8 mouse cellular contexts compared by ENCODE assay signal in the genomic region with DNA sequence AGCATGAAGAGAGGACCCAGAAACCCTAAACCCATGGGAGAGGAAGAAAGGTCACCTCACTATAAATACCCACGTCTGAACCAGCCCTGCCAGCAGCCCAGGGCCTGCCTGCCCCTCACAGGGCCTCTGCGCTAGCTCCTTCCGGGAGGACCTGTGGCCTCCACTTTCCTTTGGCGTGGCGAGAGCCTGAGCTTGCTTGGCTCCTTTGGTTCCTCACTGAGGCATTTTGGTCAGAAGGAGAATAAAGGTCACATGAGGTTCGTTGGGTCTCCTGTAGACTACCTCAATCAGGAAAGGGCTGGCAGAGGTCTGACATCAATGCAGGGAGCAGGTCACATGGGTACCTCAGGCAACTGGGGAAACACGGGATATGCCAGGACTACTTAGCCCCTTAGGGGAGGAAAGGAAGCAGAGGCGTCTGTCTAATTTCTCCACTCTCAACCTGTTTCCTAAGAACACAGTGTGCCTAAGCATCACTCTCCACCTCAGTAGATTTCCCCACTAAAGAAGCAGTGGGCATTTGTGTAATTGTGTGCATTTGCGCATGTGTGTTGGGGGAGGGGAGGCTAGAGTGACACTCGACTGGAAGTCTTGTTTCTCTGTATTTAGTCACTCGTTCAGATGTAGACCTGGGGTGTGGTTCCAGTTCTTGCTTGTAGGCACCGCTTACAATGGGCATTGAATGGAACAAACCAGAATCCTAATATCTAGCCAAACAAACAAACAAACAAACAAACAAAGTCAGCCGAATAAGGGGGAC. TPM values are rescaled to one million over a fixed set of nuclear protein-coding genes. Genes with fewer than 3 reads are reported as not detected.
DNase-seq lines count a peak whose midpoint lies in the region; ATAC-seq and TF ChIP-seq lines count a peak whose summit lies in the region.

No protein-coding gene starts in this region.

- H3K4me1 ChIP-seq in midbrain, embryonic 10.5 days, result peaks cover 15% of the 10 kb centered on the region
- H3K4me1 ChIP-seq in midbrain, embryonic 16.5 days (ENCODE audit: control insufficient read depth, insufficient read depth, low read length), result no peaks in the 10 kb centered on the region
- H3K4me1 ChIP-seq in embryonic facial prominence, embryonic 14.5 days (ENCODE audit: control insufficient read depth, insufficient read depth, low read length), result peaks cover 19% of the 10 kb centered on the region
- peaks cover 57% of the 10 kb centered on the region for H3K4me1 ChIP-seq in heart, postnatal 0 days (ENCODE audit: control insufficient read depth, insufficient read depth)

- no peaks in the 10 kb centered on the region for H3K36me3 ChIP-seq in midbrain, embryonic 10.5 days
- no peaks in the 10 kb centered on the region for H3K36me3 ChIP-seq in midbrain, embryonic 16.5 days (ENCODE audit: control insufficient read depth, insufficient read depth, low read length)
- no peaks in the 10 kb centered on the region for H3K36me3 ChIP-seq in embryonic facial prominence, embryonic 14.5 days (ENCODE audit: control insufficient read depth, insufficient read depth, low read length)
- peaks cover 27% of the 10 kb centered on the region for H3K36me3 ChIP-seq in heart, postnatal 0 days (replicated peaks; ENCODE audit: control insufficient read depth, insufficient read depth, low read length)

- 76% methylated on average over 13 of the region's 13 CpGs for WGBS in midbrain, embryonic 10.5 days
- WGBS in midbrain, embryonic 16.5 days, result 77% methylated on average over 13 of the region's 13 CpGs
- 48% methylated on average over 13 of the region's 13 CpGs for WGBS in embryonic facial prominence, embryonic 14.5 days
- WGBS in heart, postnatal 0 days, result 29% methylated on average over 13 of the region's 13 CpGs

- H3K9ac ChIP-seq in midbrain, embryonic 16.5 days (ENCODE audit: low read depth, low read length), result no peak overlapping the region
- peak overlapping the region; percentile 19; the same call in 1 of the 2 replicates for H3K9ac ChIP-seq in embryonic facial prominence, embryonic 14.5 days (ENCODE audit: low read depth, low read length)
- peak overlapping the region; percentile 38 for H3K9ac ChIP-seq in heart, postnatal 0 days (replicated peaks; ENCODE audit: low read depth, low read length)

- no peak overlapping the region for H3K4me2 ChIP-seq in midbrain, embryonic 16.5 days (ENCODE audit: low read length)
- H3K4me2 ChIP-seq in embryonic facial prominence, embryonic 14.5 days (ENCODE audit: low read depth, low read length), result no peak overlapping the region
- peak overlapping the region; percentile 45 for H3K4me2 ChIP-seq in heart, postnatal 0 days (ENCODE audit: low read depth, low read length)

- ATAC-seq in midbrain, embryonic 16.5 days, result no peak
- no peak for ATAC-seq in embryonic facial prominence, embryonic 14.5 days (ENCODE audit: low read depth)
- ATAC-seq in heart, postnatal 0 days (ENCODE audit: insufficient read depth, low read depth), result peak; percentile 58; the same call in 1 of the 2 replicates

- peak; percentile 42; the same call in 1 of the 2 replicates for TF ChIP-seq EP300 in heart, postnatal 0 days (IDR thresholded peaks at IDR 0.05; ENCODE audit: low read depth)

- no peak for TF ChIP-seq CTCF in heart, postnatal 0 days (IDR thresholded peaks at IDR 0.05; ENCODE audit: low read depth)

- DNase-seq in midbrain, embryonic 10.5 days (ENCODE audit: low spot score), result no peak
- DNase-seq in embryonic facial prominence, embryonic 14.5 days (ENCODE audit: low spot score), result no peak
- DNase-seq in heart, postnatal 0 days (ENCODE audit: low spot score), result peak; percentile 52
- peak; percentile 76 for DNase-seq in skeletal muscle tissue, adult 2 months (ENCODE audit: low read depth, low spot score)
- DNase-seq in testis, postnatal 10 days (ENCODE audit: low spot score), result no peak
- no peak for DNase-seq in MN1 (ENCODE audit: low spot score)
- DNase-seq in layer of hippocampus, adult 9-10 months (ENCODE audit: low spot score), result no peak

- 0 out of 2 replicates have a peak overlapping the region, but pooled peaks have one; percentile 7 for H3K27ac ChIP-seq in midbrain, embryonic 10.5 days (replicated peaks)
- H3K27ac ChIP-seq in midbrain, embryonic 16.5 days (ENCODE audit: low read length), result no peak overlapping the region
- no peak overlapping the region for H3K27ac ChIP-seq in embryonic facial prominence, embryonic 14.5 days (replicated peaks; ENCODE audit: low read depth, low read length)
- peak overlapping the region; percentile 86 for H3K27ac ChIP-seq in heart, postnatal 0 days (ENCODE audit: low read depth)

- no peaks in the 10 kb centered on the region for H3K27me3 ChIP-seq in midbrain, embryonic 10.5 days (ENCODE audit: low read depth, poor library complexity, severe bottlenecking)
- no peaks in the 10 kb centered on the region for H3K27me3 ChIP-seq in midbrain, embryonic 16.5 days (ENCODE audit: control insufficient read depth, insufficient read depth, low read depth, low read length)
- H3K27me3 ChIP-seq in embryonic facial prominence, embryonic 14.5 days (replicated peaks; ENCODE audit: control insufficient read depth, insufficient read depth, low read length), result no peaks in the 10 kb centered on the region
- H3K27me3 ChIP-seq in heart, postnatal 0 days (ENCODE audit: control insufficient read depth, insufficient read depth, low read length), result no peaks in the 10 kb centered on the region

- H3K9me3 ChIP-seq in midbrain, embryonic 10.5 days (replicated peaks), result no peaks in the 10 kb centered on the region
- H3K9me3 ChIP-seq in midbrain, embryonic 16.5 days (replicated peaks; ENCODE audit: control insufficient read depth, low read length, poor library complexity, severe bottlenecking), result no peaks in the 10 kb centered on the region
- H3K9me3 ChIP-seq in embryonic facial prominence, embryonic 14.5 days (ENCODE audit: control insufficient read depth, low read length), result no peaks in the 10 kb centered on the region
- H3K9me3 ChIP-seq in heart, postnatal 0 days (replicated peaks; ENCODE audit: control insufficient read depth, low read length), result no peaks in the 10 kb centered on the region

- H3K4me3 ChIP-seq in midbrain, embryonic 10.5 days, result no peak overlapping the region
- no peak overlapping the region for H3K4me3 ChIP-seq in midbrain, embryonic 16.5 days (ENCODE audit: low read depth, low read length)
- no peak overlapping the region for H3K4me3 ChIP-seq in embryonic facial prominence, embryonic 14.5 days (ENCODE audit: low read depth, low read length)
- no peak overlapping the region; the same call in 1 of the 2 replicates for H3K4me3 ChIP-seq in heart, postnatal 0 days (ENCODE audit: low read depth, low read length)

RNA-seq across cellular contexts. Expression of gene Apobec2, which starts 5.6 kb away (rescaled TPM):
- polyA plus RNA-seq in midbrain, embryonic 10.5 days (2016; fragmentation: Nextera tagmentation; extraction: Ambion mirVana), result 1.1 and 1.3 TPM in 2 replicates
- 0.43 and 0.58 TPM in 2 replicates for polyA plus RNA-seq in midbrain, embryonic 16.5 days (2015; fragmentation: Nextera tagmentation; extraction: Ambion mirVana)
- 73.2 and 104 TPM in 2 replicates for polyA plus RNA-seq in embryonic facial prominence, embryonic 14.5 days (2014; fragmentation: Nextera tagmentation; extraction: Ambion mirVana)
- total RNA-seq in heart, postnatal 0 days (2014; rRNA removed; ENCODE audit: low replicate concordance), result 319 and 325 TPM in 2 replicates
- polyA plus RNA-seq in heart, postnatal 0 days (2015; fragmentation: Nextera tagmentation; extraction: Ambion mirVana), result 265 and 267 TPM in 2 replicates

RNA-seq across cellular contexts. Expression of gene Oard1, which starts 17.4 kb away (rescaled TPM):
- polyA plus RNA-seq in midbrain, embryonic 10.5 days (2016; fragmentation: Nextera tagmentation; extraction: Ambion mirVana), result 102 and 113 TPM in 2 replicates
- 32.7 and 36.4 TPM in 2 replicates for polyA plus RNA-seq in midbrain, embryonic 16.5 days (2015; fragmentation: Nextera tagmentation; extraction: Ambion mirVana)
- 38.1 and 45.7 TPM in 2 replicates for polyA plus RNA-seq in embryonic facial prominence, embryonic 14.5 days (2014; fragmentation: Nextera tagmentation; extraction: Ambion mirVana)
- total RNA-seq in heart, postnatal 0 days (2014; rRNA removed; ENCODE audit: low replicate concordance), result 7.1 and 12.9 TPM in 2 replicates
- polyA plus RNA-seq in heart, postnatal 0 days (2015; fragmentation: Nextera tagmentation; extraction: Ambion mirVana), result 30.3 and 31.4 TPM in 2 replicates

RNA-seq across cellular contexts. Expression of gene Nfya, which starts 17.5 kb away (rescaled TPM):
- polyA plus RNA-seq in midbrain, embryonic 10.5 days (2016; fragmentation: Nextera tagmentation; extraction: Ambion mirVana), result 15.8 and 16.3 TPM in 2 replicates
- polyA plus RNA-seq in midbrain, embryonic 16.5 days (2015; fragmentation: Nextera tagmentation; extraction: Ambion mirVana), result 10.7 and 11.1 TPM in 2 replicates
- polyA plus RNA-seq in embryonic facial prominence, embryonic 14.5 days (2014; fragmentation: Nextera tagmentation; extraction: Ambion mirVana), result 16.2 and 16.7 TPM in 2 replicates
- 19.0 and 27.4 TPM in 2 replicates for total RNA-seq in heart, postnatal 0 days (2014; rRNA removed; ENCODE audit: low replicate concordance)
- 4.7 and 5.5 TPM in 2 replicates for polyA plus RNA-seq in heart, postnatal 0 days (2015; fragmentation: Nextera tagmentation; extraction: Ambion mirVana)

RNA-seq across cellular contexts. Expression of gene Tspo2, which starts 24.2 kb away (rescaled TPM):
- 0.43 TPM in 1 of 2 replicates, not detected in the other for polyA plus RNA-seq in midbrain, embryonic 10.5 days (2016; fragmentation: Nextera tagmentation; extraction: Ambion mirVana)
- polyA plus RNA-seq in midbrain, embryonic 16.5 days (2015; fragmentation: Nextera tagmentation; extraction: Ambion mirVana), result 1.8 and 1.9 TPM in 2 replicates
- 2.6 and 2.9 TPM in 2 replicates for polyA plus RNA-seq in embryonic facial prominence, embryonic 14.5 days (2014; fragmentation: Nextera tagmentation; extraction: Ambion mirVana)
- not detected in 2 replicates for total RNA-seq in heart, postnatal 0 days (2014; rRNA removed; ENCODE audit: low replicate concordance)
- 0.63 and 0.75 TPM in 2 replicates for polyA plus RNA-seq in heart, postnatal 0 days (2015; fragmentation: Nextera tagmentation; extraction: Ambion mirVana)

RNA-seq across cellular contexts. Expression of gene Unc5cl, which starts 27.5 kb away (rescaled TPM):
- polyA plus RNA-seq in midbrain, embryonic 10.5 days (2016; fragmentation: Nextera tagmentation; extraction: Ambion mirVana), result 0.21 TPM in 1 of 2 replicates, not detected in the other
- 0.21 TPM in 1 of 2 replicates, not detected in the other for polyA plus RNA-seq in midbrain, embryonic 16.5 days (2015; fragmentation: Nextera tagmentation; extraction: Ambion mirVana)
- polyA plus RNA-seq in embryonic facial prominence, embryonic 14.5 days (2014; fragmentation: Nextera tagmentation; extraction: Ambion mirVana), result 0.08 and 0.13 TPM in 2 replicates
- 1.4 TPM in 1 of 2 replicates, not detected in the other for total RNA-seq in heart, postnatal 0 days (2014; rRNA removed; ENCODE audit: low replicate concordance)
- 0.14 TPM in 1 of 2 replicates, not detected in the other for polyA plus RNA-seq in heart, postnatal 0 days (2015; fragmentation: Nextera tagmentation; extraction: Ambion mirVana)

Comparison
In these comparisons a context has a peak if more than half of its experiments do, and no peak if none do; other contexts are left out.
1. H3K27ac ChIP-seq: peak in midbrain, embryonic 10.5 days (single experiment) and heart, postnatal 0 days (single experiment); none in midbrain, embryonic 16.5 days (single experiment) and embryonic facial prominence, embryonic 14.5 days (single experiment).
2. DNase-seq: peak in heart, postnatal 0 days (single experiment) and skeletal muscle tissue, adult 2 months (single experiment); none in midbrain, embryonic 10.5 days (single experiment), embryonic facial prominence, embryonic 14.5 days (single experiment), testis, postnatal 10 days (single experiment), MN1 (single experiment) and layer of hippocampus, adult 9-10 months (single experiment).
3. RNA of gene Apobec2, which starts 5.6 kb away (polyA plus RNA-seq): 265 to 267 TPM in heart, postnatal 0 days and 73.2 to 104 TPM in embryonic facial prominence, embryonic 14.5 days; 1.1 to 1.3 TPM in midbrain, embryonic 10.5 days and 0.43 to 0.58 TPM in midbrain, embryonic 16.5 days; every median in the first group is over 10 times any median in the second.